Mouse (Mus musculus): ENCODE measurements around the gene Gabbr2.

- TF ChIP-seq CTCF (IDR thresholded peaks at IDR 0.05; ENCODE audit: low read depth, low read length) (no peak), EP300 (IDR thresholded peaks at IDR 0.05; ENCODE audit: insufficient read depth, low read depth, low read length) (no peak), POLR2A (IDR thresholded peaks at IDR 0.05; ENCODE audit: insufficient read depth, low read length) (no peak)
Measured at GRCm38 (mm10) chr4:46772591-46772990, 219.1 kb downstream of the Gabbr2 start.

Data from ES-Bruce4 (cell line).